Mouse (Mus musculus) testis, adult 2 months (tissue): ENCODE measurements around the gene Ubap1. TPM values are rescaled to one million over a fixed set of nuclear protein-coding genes. Genes with fewer than 3 reads are reported as not detected.

Experiments used
- H3K27ac ChIP-seq: fragments of 200-500 bp; 2 replicates; pipeline ENCODE4 v1.5.1; 2012; ENCODE audit warnings: low read depth, low read length; ENCODE audit not compliant: control insufficient read depth, insufficient read depth
- H3K27me3 ChIP-seq: fragments of 200-500 bp; 2 replicates; pipeline ENCODE4 v1.6.1; 2012; ENCODE audit warnings: mild to moderate bottlenecking, low read length, moderate library complexity; ENCODE audit not compliant: control insufficient read depth, insufficient read depth
- H3K36me3 ChIP-seq: fragments of 200-500 bp; 2 replicates; pipeline ENCODE4 v1.6.1; 2012; ENCODE audit warnings: mild to moderate bottlenecking, low read length; ENCODE audit not compliant: control insufficient read depth, insufficient read depth
- H3K4me1 ChIP-seq: fragments of 200-500 bp; 2 replicates; pipeline ENCODE4 v1.6.1; 2012; ENCODE audit warnings: low read length; ENCODE audit not compliant: control insufficient read depth, insufficient read depth
- H3K4me3 ChIP-seq: fragments of 200-500 bp; 2 replicates; pipeline ENCODE4 v1.5.1; 2012; ENCODE audit warnings: low read depth, mild to moderate bottlenecking, low read length, moderate library complexity, mixed read lengths; ENCODE audit not compliant: control insufficient read depth
- CTCF ChIP-seq: fragments of 200-500 bp; IDR thresholded peaks from 2 replicates; pipeline ENCODE4 v1.5.1; 2012; ENCODE audit warnings: low read depth, mild to moderate bottlenecking, inconsistent platforms, low read length, moderate library complexity; ENCODE audit not compliant: control insufficient read depth, insufficient read depth, insufficient replicate concordance
- POLR2A ChIP-seq: fragments of 200-500 bp; IDR thresholded peaks from 2 replicates; pipeline ENCODE4 v1.6.1; 2012; ENCODE audit warnings: low read depth, mild to moderate bottlenecking, inconsistent platforms, low read length, moderate library complexity; ENCODE audit not compliant: control insufficient read depth
- polyA plus RNA-seq: library from polyadenylated mRNA; depleted of rRNA; stranded (reverse); fragments of >200 nt; gene quantifications from 2 replicates; pipeline ENCODE4 v1.2.3, GENCODE M21; 2012; rRNA removed

The Ubap1 gene
- 44.2 and 47.8 TPM in 2 replicates for polyA plus RNA-seq

GRCm38 (mm10) chr4:41348584-41349198 is at the start of gene Ubap1:
TSS of gene Ubap1 (plus strand) at chr4:41348996.
- peak within 1 kb of the TSS; percentile 64 for H3K27ac ChIP-seq
- H3K27me3 ChIP-seq, result no peaks in the 10 kb centered on the region
- TF ChIP-seq POLR2A (peak; percentile 97), CTCF (no peak)
- H3K4me3 ChIP-seq, result peak within 1 kb of the TSS; percentile 94
- H3K4me1 ChIP-seq, result peaks cover 2% of the 10 kb centered on the region; the same call in 1 of the 2 replicates
- H3K36me3 ChIP-seq, result no peaks in the 10 kb centered on the region

GRCm38 (mm10) chr4:41303671-41304070 is 45.1 kb upstream of the Ubap1 start:
- Histone ChIP-seq H3K27ac (no peak overlapping the region), H3K4me3 (no peak overlapping the region), H3K4me1 (no peaks in the 10 kb centered on the region), H3K27me3 (no peaks in the 10 kb centered on the region), H3K36me3 (peaks cover 4% of the 10 kb centered on the region)
- TF ChIP-seq CTCF (no peak), POLR2A (no peak)

- no peaks in the 10 kb centered on the region; the same call in 1 of the 2 replicates for H3K36me3 ChIP-seq
These were observed 44.5 kb upstream of the Ubap1 start for GRCm38 (mm10) chr4:41304302-41304701.

DNA sequence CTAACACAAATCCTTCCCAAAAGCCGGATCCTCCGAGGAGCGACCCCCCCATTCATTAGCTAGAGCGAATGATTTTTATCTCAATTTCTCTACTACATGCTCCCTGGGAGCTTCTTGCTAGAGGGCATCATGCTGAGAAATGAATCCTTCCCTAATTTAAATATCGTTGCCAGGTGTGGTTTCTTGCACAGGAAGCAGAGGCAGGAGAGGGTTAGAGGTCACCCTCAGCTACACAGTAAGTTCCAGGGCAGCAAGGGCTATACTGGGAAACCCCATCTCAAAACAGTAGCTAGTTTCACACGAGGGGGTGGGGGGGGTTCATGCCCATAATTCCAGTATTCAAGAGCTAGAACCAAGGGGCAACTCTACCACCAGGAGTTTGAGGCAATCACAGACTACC is 41.4 kb upstream of the Ubap1 start:
- Histone ChIP-seq H3K27me3 (no peaks in the 10 kb centered on the region), H3K27ac (no peak overlapping the region), H3K36me3 (no peaks in the 10 kb centered on the region), H3K4me1 (no peaks in the 10 kb centered on the region), H3K4me3 (no peak overlapping the region)
- no peak for TF ChIP-seq CTCF
- TF ChIP-seq POLR2A, result no peak

More at GRCm38 (mm10) chr4:41304302-41304701, 44.5 kb upstream of the Ubap1 start:
- no peak overlapping the region for H3K4me3 ChIP-seq
- TF ChIP-seq CTCF, result no peak
- TF ChIP-seq POLR2A, result no peak
- no peak overlapping the region for H3K27ac ChIP-seq
- H3K4me1 ChIP-seq, result no peaks in the 10 kb centered on the region
- no peaks in the 10 kb centered on the region for H3K27me3 ChIP-seq

GRCm38 (mm10) chr4:41310567-41311563 is 37.9 kb upstream of the Ubap1 start:
- H3K4me1 ChIP-seq, result peaks cover 8% of the 10 kb centered on the region
- TF ChIP-seq CTCF, result no peak
- TF ChIP-seq POLR2A, result no peak
- H3K27ac ChIP-seq, result no peak overlapping the region
- H3K27me3 ChIP-seq, result no peaks in the 10 kb centered on the region
- no peak overlapping the region for H3K4me3 ChIP-seq
- 0 out of 2 replicates have a peak, but pooled peaks cover 1% of the 10 kb centered on the region for H3K36me3 ChIP-seq

GRCm38 (mm10) chr4:41313722-41314121 is 35.1 kb upstream of the Ubap1 start:
- Histone ChIP-seq H3K27ac (peak overlapping the region; percentile 82), H3K4me3 (peak overlapping the region; percentile 87), H3K27me3 (no peaks in the 10 kb centered on the region), H3K36me3 (peaks cover 3% of the 10 kb centered on the region; the same call in 1 of the 2 replicates), H3K4me1 (peaks cover 8% of the 10 kb centered on the region)
- TF ChIP-seq CTCF, result no peak
- TF ChIP-seq POLR2A, result no peak
